Mouse (Mus musculus): ENCODE measurements around the gene Trio.

GRCm38 (mm10) chr15:27826048-27826637, 199.5 kb downstream of the Trio start:
- TF ChIP-seq CTCF (IDR thresholded peaks at IDR 0.05; ENCODE audit: extremely low read depth, insufficient read depth, low read length): 0 out of 2 replicates have a peak, but pooled peaks have one; percentile 14
- TF ChIP-seq POLR2A (IDR thresholded peaks at IDR 0.05; ENCODE audit: extremely low read depth, insufficient read depth, low read length): no peak
